Mouse (Mus musculus) limb, embryonic 10.5 days (tissue): ENCODE data around the gene Dock8. TPM values are rescaled to one million over a fixed set of nuclear protein-coding genes. Genes with fewer than 3 reads are reported as not detected.

Source experiments
- DNase-seq: peaks from one replicate; pipeline ENCODE4 v3.0.0-alpha.2; 2017; ENCODE audit warnings: low spot score
- H3K27ac ChIP-seq: fragments of 300-500 bp; sonication (generic); 2 replicates; pipeline ENCODE4 v1.5.1; 2016; ENCODE audit warnings: mild to moderate bottlenecking
- H3K27me3 ChIP-seq: fragments of 300-500 bp; sonication (generic); 2 replicates; pipeline ENCODE4 v1.6.1; 2016; ENCODE audit warnings: low read depth, mild to moderate bottlenecking; ENCODE audit not compliant: poor library complexity, severe bottlenecking
- H3K36me3 ChIP-seq: fragments of 300-500 bp; sonication (generic); 2 replicates; pipeline ENCODE4 v1.6.1; 2016; ENCODE audit warnings: mild to moderate bottlenecking, moderate library complexity
- H3K4me1 ChIP-seq: fragments of 300-500 bp; sonication (generic); 2 replicates; pipeline ENCODE4 v1.6.1; 2016
- H3K4me3 ChIP-seq: fragments of 300-500 bp; sonication (generic); 2 replicates; pipeline ENCODE4 v1.5.1; 2016; ENCODE audit warnings: mild to moderate bottlenecking, moderate library complexity
- H3K9me3 ChIP-seq: fragments of 300-500 bp; sonication (generic); replicated peaks from 2 replicates; pipeline ENCODE4 v1.6.1; 2016; ENCODE audit warnings: mild to moderate bottlenecking
- WGBS: fragments of 180-500 bp; shearing (Covaris S2); methylation state at CpG from one replicate; pipeline ENCODE4 v1.1.7; 2016; 5-methylcytosine and 5-hydroxymethylcytosine counted together
- polyA plus RNA-seq: library from polyadenylated mRNA; unstranded; fragments of >200 nt; fragmentation: Nextera tagmentation; extraction: Ambion mirVana; gene quantifications from 2 replicates; pipeline ENCODE4 v1.2.1, GENCODE M21; 2016

Dock8 gene
- polyA plus RNA-seq, 1 experiment from 2014 or later, result 1.2 TPM

DNA sequence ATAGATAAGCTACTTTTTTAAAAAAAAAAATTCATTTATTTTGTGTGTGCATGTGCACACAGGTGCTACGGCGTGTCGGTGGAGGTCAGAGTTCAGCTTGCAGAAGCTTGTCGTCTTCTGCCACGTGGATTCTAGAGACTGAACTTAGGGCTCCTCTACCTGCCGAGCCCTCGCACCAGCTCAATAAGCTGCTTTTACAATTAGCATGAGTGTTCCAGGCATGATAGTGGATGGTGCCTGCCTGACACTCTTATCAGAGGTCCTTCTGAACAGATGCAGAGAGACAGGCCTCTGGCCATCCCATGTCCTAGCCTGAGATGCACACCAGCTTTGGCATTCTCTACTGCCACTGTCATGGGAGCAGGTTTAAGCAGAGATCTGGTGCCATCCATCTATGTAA is 55.7 kb downstream of the Dock8 start:
- Histone ChIP-seq H3K36me3 (no peaks in the 10 kb centered on the region), H3K9me3 (no peaks in the 10 kb centered on the region), H3K27ac (no peak overlapping the region), H3K4me1 (peaks cover 1% of the 10 kb centered on the region; the same call in 1 of the 2 replicates), H3K27me3 (no peaks in the 10 kb centered on the region), H3K4me3 (no peak overlapping the region)
- DNase-seq, result no peak
- 88% methylated on average over 7 of the region's 7 CpGs for WGBS

DNA sequence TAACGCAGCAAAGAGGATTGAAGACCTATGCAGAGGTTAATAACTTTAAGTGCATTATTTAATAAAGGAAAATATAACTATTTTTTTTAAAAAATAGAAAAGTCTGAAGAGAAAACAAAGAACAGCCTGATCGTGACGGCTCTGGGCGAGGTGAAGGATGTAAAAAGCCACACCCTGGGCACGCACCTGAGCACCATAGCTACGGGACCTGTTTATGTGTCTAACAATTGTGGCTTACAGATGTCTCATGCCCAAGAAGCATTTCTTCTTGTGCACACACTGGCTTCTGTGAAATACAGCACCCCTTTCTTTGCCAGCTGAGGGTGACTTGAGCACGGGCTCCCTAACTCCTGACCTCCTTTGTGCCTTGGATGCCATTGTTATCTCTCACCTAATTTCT is 56.2 kb downstream of the Dock8 start:
- DNase-seq, result no peak
- 94% methylated on average over 7 of the region's 7 CpGs for WGBS
- Histone ChIP-seq H3K4me3 (no peak overlapping the region), H3K27ac (no peak overlapping the region), H3K4me1 (peaks cover 6% of the 10 kb centered on the region), H3K9me3 (no peaks in the 10 kb centered on the region), H3K27me3 (no peaks in the 10 kb centered on the region), H3K36me3 (no peaks in the 10 kb centered on the region)

DNA sequence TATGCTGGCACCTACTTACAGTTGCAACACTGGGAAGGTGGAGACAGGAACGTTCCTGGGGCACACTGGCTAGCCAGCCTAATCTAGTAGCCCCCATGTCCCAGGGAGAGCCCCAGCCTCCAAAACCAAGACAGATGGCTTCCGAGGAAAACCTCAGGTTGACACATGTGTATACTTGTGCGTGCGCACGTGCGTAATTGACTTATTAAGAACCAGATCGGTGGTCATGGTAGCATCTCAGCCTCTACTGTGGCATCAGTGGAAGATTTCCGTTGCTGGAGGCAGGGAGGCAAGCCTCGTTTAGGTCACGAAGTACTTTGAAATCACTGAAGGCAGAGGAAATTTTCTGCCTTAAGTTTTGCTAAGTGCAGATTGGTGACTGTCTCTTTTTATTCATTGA is 56.9 kb downstream of the Dock8 start:
- no peak overlapping the region for H3K4me3 ChIP-seq
- no peaks in the 10 kb centered on the region for H3K27me3 ChIP-seq
- H3K36me3 ChIP-seq, result no peaks in the 10 kb centered on the region
- H3K9me3 ChIP-seq, result no peaks in the 10 kb centered on the region
- WGBS, result 88% methylated on average over 10 of the region's 10 CpGs
- H3K27ac ChIP-seq, result no peak overlapping the region
- no peak for DNase-seq
- H3K4me1 ChIP-seq, result peaks cover 13% of the 10 kb centered on the region

DNA sequence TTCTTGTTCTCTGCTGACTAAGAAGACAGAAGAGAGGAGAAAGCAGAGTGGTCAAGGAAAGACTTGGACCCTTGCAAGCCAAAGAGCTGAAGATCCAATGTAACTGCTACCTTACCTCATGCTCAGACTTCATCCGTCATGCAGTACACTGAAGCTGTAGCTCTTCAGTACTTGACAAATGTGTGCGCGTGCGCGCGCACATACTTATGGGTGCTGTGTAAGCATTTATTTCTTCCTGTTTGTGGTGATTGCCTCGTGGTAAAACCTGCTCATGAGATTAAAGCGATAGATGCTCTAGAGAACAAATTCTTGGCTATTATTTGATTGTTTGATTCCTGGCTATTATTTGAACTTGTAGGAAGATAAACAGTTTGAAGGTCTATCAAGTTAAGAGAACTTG is 58.5 kb downstream of the Dock8 start:
- no peaks in the 10 kb centered on the region for H3K9me3 ChIP-seq
- H3K4me3 ChIP-seq, result no peak overlapping the region
- no peaks in the 10 kb centered on the region for H3K36me3 ChIP-seq
- H3K27me3 ChIP-seq, result no peaks in the 10 kb centered on the region
- DNase-seq, result no peak
- H3K4me1 ChIP-seq, result peaks cover 14% of the 10 kb centered on the region
- 96% methylated on average over 8 of the region's 8 CpGs for WGBS
- H3K27ac ChIP-seq, result no peak overlapping the region

DNA sequence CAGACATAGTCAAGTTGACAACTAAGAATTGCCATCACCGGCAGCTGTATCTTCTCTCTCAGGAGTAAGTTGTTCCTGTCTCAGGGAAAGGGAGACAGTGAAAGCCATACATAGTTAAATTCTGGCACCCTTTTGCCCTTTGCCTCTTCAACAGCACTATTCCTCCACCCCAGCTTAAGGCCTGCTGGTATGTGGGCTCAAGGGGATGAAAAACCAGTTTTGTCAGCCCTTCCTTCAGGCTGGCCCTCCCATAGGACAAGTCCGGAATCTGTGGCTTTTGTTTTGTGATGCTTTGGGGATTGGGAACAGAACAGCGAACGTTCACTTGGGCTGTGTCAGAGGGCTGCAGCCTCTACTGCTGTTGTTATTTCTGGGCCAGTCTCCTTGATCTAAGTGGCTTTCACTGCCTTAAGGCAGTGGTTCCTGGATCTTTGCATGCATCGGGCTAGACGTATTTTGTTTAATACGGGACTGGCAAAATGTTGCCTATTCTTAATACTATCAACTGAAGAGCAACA is 60.6 kb downstream of the Dock8 start:
- Histone ChIP-seq H3K36me3 (no peaks in the 10 kb centered on the region), H3K27me3 (no peaks in the 10 kb centered on the region), H3K27ac (no peak overlapping the region), H3K9me3 (no peaks in the 10 kb centered on the region), H3K4me3 (no peak overlapping the region), H3K4me1 (peaks cover 14% of the 10 kb centered on the region)
- WGBS, result 65% methylated on average over 7 of the region's 7 CpGs
- DNase-seq, result no peak

DNA sequence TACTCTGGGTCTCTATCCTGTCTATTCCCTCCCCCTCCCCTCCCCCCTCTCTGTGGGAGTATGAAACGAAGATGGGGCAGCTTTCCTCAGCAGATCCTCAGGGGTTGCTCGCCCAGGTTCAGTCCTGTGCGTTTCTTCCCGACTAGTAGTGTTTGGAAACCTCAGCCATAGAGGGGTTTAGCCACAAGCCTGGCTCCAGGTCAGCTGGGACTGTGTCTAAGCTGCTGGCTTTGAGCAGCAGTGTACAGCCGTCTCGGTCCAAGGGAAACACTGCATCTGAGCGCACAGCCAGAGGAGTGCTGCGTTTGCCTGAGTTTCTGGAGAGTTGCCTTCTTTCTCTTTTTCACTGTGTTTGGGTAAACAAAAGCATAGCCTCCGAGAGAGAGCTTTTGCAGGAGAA is 61.0 kb downstream of the Dock8 start:
- 37% methylated on average over 9 of the region's 9 CpGs for WGBS
- Histone ChIP-seq H3K9me3 (no peaks in the 10 kb centered on the region), H3K4me1 (peaks cover 14% of the 10 kb centered on the region), H3K27ac (no peak overlapping the region), H3K27me3 (no peaks in the 10 kb centered on the region), H3K36me3 (no peaks in the 10 kb centered on the region), H3K4me3 (peak overlapping the region; percentile 18; the same call in 1 of the 2 replicates)
- no peak for DNase-seq

DNA sequence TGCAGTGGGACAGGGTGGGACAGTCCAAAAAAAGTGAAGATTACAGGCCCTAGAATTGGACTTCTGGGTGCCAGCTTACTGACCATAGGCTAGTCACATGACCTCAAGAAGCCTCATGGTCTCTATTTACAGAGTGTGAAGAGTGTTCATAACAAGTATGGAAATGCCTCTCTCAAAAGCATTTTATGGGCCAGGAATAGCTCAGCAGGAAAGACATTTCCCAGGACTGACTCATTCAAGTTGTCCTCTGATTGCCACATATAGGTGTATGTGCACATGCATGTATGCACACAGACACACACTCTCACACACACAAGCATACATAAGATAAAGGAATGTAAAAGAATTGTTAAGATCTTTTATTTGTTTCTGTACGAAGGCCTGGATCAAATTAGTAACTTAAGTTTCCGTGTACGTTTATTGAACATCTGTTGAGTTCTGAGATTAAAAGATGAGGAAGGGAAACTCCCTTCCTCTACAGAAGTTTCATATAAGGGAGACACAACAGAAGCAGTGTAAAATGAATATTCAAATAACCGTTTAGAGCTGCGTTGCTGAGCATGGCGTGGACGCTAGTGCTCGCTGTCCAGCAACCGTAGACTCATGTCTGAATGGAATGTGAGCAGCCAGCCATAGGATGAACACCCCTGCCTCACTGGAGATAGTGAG is 63.0 kb downstream of the Dock8 start:
- H3K27ac ChIP-seq, result no peak overlapping the region
- H3K4me3 ChIP-seq, result no peak overlapping the region
- H3K4me1 ChIP-seq, result peaks cover 14% of the 10 kb centered on the region
- H3K36me3 ChIP-seq, result no peaks in the 10 kb centered on the region
- no peaks in the 10 kb centered on the region for H3K27me3 ChIP-seq
- H3K9me3 ChIP-seq, result no peaks in the 10 kb centered on the region
- no peak for DNase-seq
- 91% methylated on average over 9 of the region's 9 CpGs for WGBS

DNA sequence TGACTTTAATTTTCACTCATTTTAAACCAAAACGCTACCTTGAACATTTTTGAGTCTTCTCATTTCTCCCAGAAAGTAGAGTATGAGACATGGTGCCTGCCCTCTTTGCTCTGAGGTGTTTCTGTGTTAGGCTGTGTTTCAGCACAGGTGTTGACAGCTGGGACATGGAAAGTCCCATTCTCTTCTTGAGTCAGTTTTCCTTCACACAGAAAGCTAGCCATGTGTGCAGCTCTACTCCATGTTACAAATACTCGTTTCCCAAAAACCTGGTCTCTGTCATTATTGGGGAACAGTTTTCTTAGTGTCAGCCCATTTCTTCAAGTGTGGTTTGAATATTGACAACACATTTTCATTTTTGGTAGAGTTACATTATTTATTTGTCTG is 63.5 kb downstream of the Dock8 start:
- Histone ChIP-seq H3K4me3 (no peak overlapping the region), H3K9me3 (no peaks in the 10 kb centered on the region), H3K27ac (no peak overlapping the region), H3K27me3 (no peaks in the 10 kb centered on the region), H3K4me1 (peaks cover 14% of the 10 kb centered on the region), H3K36me3 (no peaks in the 10 kb centered on the region)
- WGBS, result 85% methylated on average over 2 of the region's 2 CpGs
- no peak for DNase-seq

DNA sequence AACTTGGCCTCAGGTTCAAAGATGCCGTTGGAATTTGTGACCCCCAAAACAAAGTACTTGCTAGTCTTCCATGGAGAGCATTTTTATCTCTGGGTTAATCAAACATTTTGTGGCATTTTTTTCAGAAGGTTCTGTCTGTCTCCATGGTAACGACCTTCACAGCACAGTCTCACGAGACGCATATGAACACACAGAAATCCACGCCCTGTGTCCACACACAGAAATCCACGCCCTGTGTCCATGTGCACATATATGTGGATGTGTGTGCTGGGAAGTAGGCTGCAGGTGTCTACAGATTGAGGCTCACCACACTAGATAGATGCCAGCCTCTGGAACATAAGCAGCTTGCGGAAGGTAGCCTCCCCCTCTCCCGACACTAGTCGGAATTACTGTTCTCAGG is 66.9 kb downstream of the Dock8 start:
- Histone ChIP-seq H3K9me3 (no peaks in the 10 kb centered on the region), H3K4me1 (peaks cover 1% of the 10 kb centered on the region), H3K4me3 (no peak overlapping the region), H3K27ac (no peak overlapping the region), H3K27me3 (no peaks in the 10 kb centered on the region), H3K36me3 (no peaks in the 10 kb centered on the region)
- DNase-seq, result no peak
- WGBS, result 92% methylated on average over 9 of the region's 9 CpGs

DNA sequence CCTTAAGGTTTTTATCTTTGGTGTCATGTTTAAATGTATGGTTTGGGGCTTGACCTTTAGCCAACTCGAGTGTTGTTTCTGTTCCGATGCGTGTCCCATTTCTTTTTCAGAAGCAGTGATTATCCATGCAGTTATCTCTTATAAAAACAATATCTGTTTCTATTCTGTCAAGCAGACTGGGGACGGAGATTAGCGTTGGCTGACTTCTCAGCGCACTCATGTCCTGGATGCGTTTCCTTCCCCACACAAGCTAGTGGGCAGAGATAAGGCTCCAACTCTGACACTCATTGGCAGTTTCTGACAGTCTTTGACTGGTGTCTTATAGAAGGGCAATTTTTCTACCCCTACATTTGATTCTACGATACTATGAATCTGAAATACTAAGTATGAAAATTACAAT is 69.2 kb downstream of the Dock8 start:
- no peak for DNase-seq
- WGBS, result 86% methylated on average over 8 of the region's 8 CpGs
- Histone ChIP-seq H3K27ac (no peak overlapping the region), H3K4me1 (no peaks in the 10 kb centered on the region), H3K4me3 (no peak overlapping the region), H3K9me3 (no peaks in the 10 kb centered on the region), H3K27me3 (no peaks in the 10 kb centered on the region), H3K36me3 (no peaks in the 10 kb centered on the region)

DNA sequence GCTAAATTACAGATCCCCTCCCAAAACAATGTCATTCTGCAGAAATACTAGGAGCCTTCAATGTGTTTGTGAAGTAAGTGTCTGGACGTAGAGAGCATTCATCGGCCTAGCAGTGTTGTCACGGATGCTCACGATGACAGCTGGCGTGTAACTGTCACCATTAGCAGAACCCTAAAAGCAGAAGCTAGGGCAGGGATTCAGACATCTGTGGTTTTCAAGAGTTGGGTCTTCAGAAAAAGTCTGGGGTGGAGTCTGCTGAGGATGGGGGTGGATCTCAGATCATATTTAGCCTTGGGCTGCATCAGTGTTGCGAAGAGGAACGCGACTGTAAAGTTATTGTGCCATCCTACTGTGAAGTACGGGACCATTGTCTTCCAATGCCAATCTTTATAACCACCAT is 73.2 kb downstream of the Dock8 start:
- Histone ChIP-seq H3K4me3 (no peak overlapping the region), H3K27ac (no peak overlapping the region), H3K36me3 (no peaks in the 10 kb centered on the region), H3K27me3 (no peaks in the 10 kb centered on the region), H3K4me1 (no peaks in the 10 kb centered on the region), H3K9me3 (no peaks in the 10 kb centered on the region)
- no peak for DNase-seq
- 94% methylated on average over 9 of the region's 9 CpGs for WGBS

DNA sequence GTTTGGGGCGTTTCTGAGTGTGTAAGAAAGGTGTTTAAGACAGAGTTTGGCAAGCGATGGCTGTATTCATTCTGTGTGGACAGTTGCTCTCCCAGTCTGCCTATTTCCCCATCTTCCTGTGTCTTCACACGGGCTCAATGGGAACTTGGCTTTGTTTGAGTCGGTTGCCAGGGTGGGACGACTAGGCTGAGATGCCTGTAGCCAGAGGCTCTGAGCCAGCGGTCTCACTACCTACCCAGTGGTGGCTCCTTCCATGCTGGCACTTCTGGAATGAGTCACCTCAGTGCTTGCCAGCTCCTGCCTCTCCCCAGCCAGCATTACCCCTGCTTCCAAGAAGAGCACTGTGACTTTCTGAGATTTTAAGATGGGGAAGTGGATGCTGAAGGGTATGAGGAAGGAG is 75.4 kb downstream of the Dock8 start:
- Histone ChIP-seq H3K9me3 (no peaks in the 10 kb centered on the region), H3K4me3 (no peak overlapping the region), H3K4me1 (no peaks in the 10 kb centered on the region), H3K27ac (no peak overlapping the region), H3K27me3 (no peaks in the 10 kb centered on the region), H3K36me3 (no peaks in the 10 kb centered on the region)
- DNase-seq, result no peak
- 85% methylated on average over 6 of the region's 6 CpGs for WGBS

DNA sequence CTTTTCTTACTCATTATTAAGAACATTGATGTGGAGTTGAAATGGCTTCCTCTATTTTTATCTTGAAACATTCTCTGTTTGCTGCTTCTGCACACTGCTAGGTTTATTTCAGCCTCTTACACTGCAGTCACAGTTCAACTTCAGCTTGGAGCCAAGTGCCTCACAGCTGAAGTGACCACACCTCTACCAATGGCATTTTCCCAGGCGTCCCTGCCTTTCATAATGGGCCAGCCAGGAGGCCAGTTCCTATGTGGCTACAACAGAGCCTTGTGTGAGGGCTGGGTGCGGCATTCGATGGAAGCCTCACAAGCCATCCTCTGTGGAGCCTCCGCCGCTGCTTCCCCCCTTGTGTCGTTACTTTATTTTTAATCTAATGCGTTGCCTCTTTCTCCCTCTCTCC is 78.3 kb downstream of the Dock8 start:
- Histone ChIP-seq H3K4me3 (no peak overlapping the region), H3K9me3 (no peaks in the 10 kb centered on the region), H3K4me1 (no peaks in the 10 kb centered on the region), H3K27me3 (no peaks in the 10 kb centered on the region), H3K36me3 (no peaks in the 10 kb centered on the region), H3K27ac (no peak overlapping the region)
- 77% methylated on average over 7 of the region's 7 CpGs for WGBS
- no peak for DNase-seq

DNA sequence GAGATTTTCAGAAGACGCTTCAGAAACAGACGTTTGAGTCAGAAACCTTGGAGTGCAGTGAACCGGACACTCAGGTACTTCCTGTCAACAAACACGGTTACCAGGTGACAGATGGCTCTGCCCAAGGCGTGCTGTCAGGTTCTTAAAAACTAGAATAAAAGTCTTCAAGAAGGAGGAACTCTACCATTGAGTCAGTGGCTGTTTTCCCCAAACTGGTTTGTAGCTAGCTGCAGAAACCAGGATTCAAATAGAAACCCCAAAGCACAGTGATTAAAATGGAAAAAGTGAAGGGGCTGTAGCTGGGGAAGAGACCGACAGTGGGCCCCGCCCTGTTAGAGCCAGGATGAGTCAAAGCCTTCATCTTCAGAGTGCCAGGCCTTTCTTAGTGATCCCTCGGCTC is 78.8 kb downstream of the Dock8 start:
- no peak overlapping the region for H3K4me3 ChIP-seq
- H3K27me3 ChIP-seq, result no peaks in the 10 kb centered on the region
- H3K27ac ChIP-seq, result no peak overlapping the region
- H3K4me1 ChIP-seq, result no peaks in the 10 kb centered on the region
- no peaks in the 10 kb centered on the region for H3K9me3 ChIP-seq
- no peaks in the 10 kb centered on the region for H3K36me3 ChIP-seq
- WGBS, result 78% methylated on average over 8 of the region's 8 CpGs
- no peak for DNase-seq
